Mouse (Mus musculus): ENCODE data around the gene Proca1. TPM values are rescaled to one million over a fixed set of nuclear protein-coding genes. Genes with fewer than 3 reads are reported as not detected.

The Proca1 gene
- polyA plus RNA-seq, 1 experiment: 0.14 TPM

DNA sequence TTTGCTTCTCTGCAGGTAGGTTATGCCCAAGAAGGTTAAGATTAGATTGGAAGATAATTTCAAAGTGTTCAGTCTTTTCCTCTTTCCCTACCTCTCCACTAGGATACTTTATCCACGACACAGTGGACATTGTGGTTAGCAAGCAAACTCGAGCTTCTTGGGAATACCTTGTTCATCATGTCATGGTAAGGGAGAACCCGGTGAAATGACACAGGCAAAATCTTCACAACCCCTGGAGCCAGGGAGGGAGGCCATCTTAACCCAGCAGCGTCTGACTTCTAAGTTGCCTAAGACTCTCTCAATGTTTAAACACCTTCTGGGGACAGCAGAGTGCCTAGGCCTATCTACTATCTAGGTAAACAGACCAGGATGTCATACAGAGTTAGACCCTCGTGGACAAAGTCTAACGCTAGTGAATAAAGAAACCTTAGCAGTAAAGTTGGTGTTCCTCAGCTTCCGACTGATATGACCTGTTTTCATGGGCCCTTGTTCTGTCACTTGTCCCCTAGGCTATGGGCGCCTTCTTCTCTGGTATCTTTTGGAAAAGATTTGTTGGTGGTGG, 13.7 kb upstream of the Proca1 start:
- TF ChIP-seq CEBPB (IDR thresholded peaks at IDR 0.05; ENCODE audit: insufficient read depth, poor library complexity, severe bottlenecking) (no peak), MYOG (IDR thresholded peaks at IDR 0.05; ENCODE audit: control insufficient read depth in 1 of 3, insufficient read depth in 1 of 3, insufficient read length in 2 of 3, low read depth in 2 of 3) (no peak), MAX (IDR thresholded peaks at IDR 0.05; ENCODE audit: low read depth) (no peak), POLR2A (IDR thresholded peaks at IDR 0.05; ENCODE audit: insufficient read length, low read depth) (no peak), TCF3 (IDR thresholded peaks at IDR 0.05; ENCODE audit: insufficient read length, low read depth) (no peak), MYOD1 (IDR thresholded peaks at IDR 0.05; ENCODE audit: control insufficient read depth in 1 of 3, insufficient read length in 2 of 3, low read depth in 2 of 3) (no peak), E2F4 (IDR thresholded peaks at IDR 0.05; ENCODE audit: insufficient read depth) (no peak), SRF (IDR thresholded peaks at IDR 0.05; ENCODE audit: control insufficient read depth, insufficient read length, low read depth) (no peak), USF1 (IDR thresholded peaks at IDR 0.05; ENCODE audit: low read depth) (no peak), TCF12 (IDR thresholded peaks at IDR 0.05; ENCODE audit: insufficient read depth, poor library complexity, severe bottlenecking) (no peak), REST (IDR thresholded peaks at IDR 0.05; ENCODE audit: insufficient read depth, insufficient read length) (no peak), POLR2AphosphoS2 (IDR thresholded peaks at IDR 0.05; ENCODE audit: insufficient read length, low read depth) (no peak)
- Histone ChIP-seq H3K79me2 (ENCODE audit: control insufficient read depth, insufficient read depth) (peaks cover 33% of the 10 kb centered on the region), H3K36me3 (ENCODE audit: control insufficient read depth, insufficient read depth) (peaks cover 32% of the 10 kb centered on the region), H3ac (ENCODE audit: control insufficient read depth, insufficient read length) (peak overlapping the region; percentile 14), H3K4me2 (ENCODE audit: low read depth) (peak overlapping the region; percentile 95), H3K27me3 (ENCODE audit: control insufficient read depth, insufficient read depth, insufficient read length) (no peaks in the 10 kb centered on the region), H3K4me3 (peak overlapping the region; percentile 62)

DNA sequence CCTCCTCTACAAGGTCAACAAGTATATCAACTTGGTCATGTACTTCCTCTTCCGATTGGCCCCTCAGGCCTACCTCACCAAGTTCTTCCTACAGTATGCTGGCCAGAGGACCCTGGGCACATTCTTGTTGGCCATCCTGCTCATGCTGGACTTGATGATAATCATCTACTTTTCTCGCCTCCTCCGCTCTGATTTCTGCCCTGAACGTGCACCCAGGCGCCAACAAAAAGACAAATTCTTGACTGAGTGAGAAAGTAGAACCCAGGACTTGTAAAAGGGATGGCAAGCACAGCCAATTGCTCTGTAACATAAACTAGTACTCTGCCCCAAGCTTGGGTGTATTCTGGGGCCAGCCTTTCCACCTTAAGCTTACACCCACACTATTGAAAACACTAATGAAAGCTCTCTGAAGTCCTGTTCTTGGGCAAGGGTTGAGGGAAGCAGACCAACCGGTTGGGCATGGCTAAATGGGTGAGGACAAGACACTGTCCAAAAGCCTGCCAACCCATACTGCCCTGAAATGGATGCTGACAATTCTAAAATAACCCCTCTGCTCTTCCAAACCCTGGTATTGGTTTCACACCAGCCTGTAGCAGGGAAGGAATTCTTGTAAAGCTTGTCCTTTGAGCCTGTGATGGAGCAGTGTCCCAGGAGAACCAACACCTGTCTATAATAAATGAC, 13.0 kb upstream of the Proca1 start:
- peak overlapping the region; percentile 95 for H3K4me2 ChIP-seq (ENCODE audit: low read depth)
- H3K79me2 ChIP-seq (ENCODE audit: control insufficient read depth, insufficient read depth): peaks cover 33% of the 10 kb centered on the region
- no peak overlapping the region for H3ac ChIP-seq (ENCODE audit: control insufficient read depth, insufficient read length)
- TF ChIP-seq CEBPB (IDR thresholded peaks at IDR 0.05; ENCODE audit: insufficient read depth, poor library complexity, severe bottlenecking) (no peak), POLR2AphosphoS2 (IDR thresholded peaks at IDR 0.05; ENCODE audit: insufficient read length, low read depth) (peak; percentile 40)
- H3K36me3 ChIP-seq (ENCODE audit: control insufficient read depth, insufficient read depth): peaks cover 32% of the 10 kb centered on the region
- no peaks in the 10 kb centered on the region for H3K27me3 ChIP-seq (ENCODE audit: control insufficient read depth, insufficient read depth, insufficient read length)
- no peak overlapping the region for H3K4me3 ChIP-seq

DNA sequence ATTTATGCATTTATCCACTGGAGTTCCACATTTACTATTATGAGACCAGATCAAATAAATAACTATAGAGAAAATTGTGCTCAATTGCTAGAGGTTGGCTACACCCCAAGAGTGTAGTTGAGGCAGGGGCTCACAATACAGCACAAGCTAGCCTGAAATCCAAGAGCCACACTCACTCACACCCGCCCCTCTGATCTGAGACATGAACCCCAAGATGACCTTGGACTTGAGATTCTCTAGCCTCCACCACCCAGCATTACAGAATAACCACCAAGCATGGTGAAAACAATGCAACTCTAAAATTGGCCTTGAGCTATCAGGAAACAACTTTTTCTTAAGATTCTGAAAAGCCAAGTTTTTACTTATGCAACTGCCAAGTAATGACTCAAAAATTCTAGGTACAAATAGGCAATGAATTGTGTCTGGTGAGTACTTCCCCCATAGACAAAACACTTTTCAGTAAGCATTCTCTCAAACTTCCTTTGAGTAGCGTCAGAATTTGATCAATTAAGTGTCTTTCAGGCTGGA, 11.3 kb upstream of the Proca1 start:
- peaks cover 32% of the 10 kb centered on the region for H3K36me3 ChIP-seq (ENCODE audit: control insufficient read depth, insufficient read depth)
- H3K27me3 ChIP-seq (ENCODE audit: control insufficient read depth, insufficient read depth, insufficient read length): no peaks in the 10 kb centered on the region
- H3ac ChIP-seq (ENCODE audit: control insufficient read depth, insufficient read length): no peak overlapping the region
- peak overlapping the region; percentile 91 for H3K4me3 ChIP-seq
- TF ChIP-seq POLR2AphosphoS2 (IDR thresholded peaks at IDR 0.05; ENCODE audit: insufficient read length, low read depth): peak; percentile 22
- TF ChIP-seq REST (IDR thresholded peaks at IDR 0.05; ENCODE audit: insufficient read depth, insufficient read length): no peak
- peak; percentile 11 for TF ChIP-seq POLR2A (IDR thresholded peaks at IDR 0.05; ENCODE audit: insufficient read length, low read depth)
- peak overlapping the region; percentile 95 for H3K4me2 ChIP-seq (ENCODE audit: low read depth)
- peaks cover 33% of the 10 kb centered on the region for H3K79me2 ChIP-seq (ENCODE audit: control insufficient read depth, insufficient read depth)

DNA sequence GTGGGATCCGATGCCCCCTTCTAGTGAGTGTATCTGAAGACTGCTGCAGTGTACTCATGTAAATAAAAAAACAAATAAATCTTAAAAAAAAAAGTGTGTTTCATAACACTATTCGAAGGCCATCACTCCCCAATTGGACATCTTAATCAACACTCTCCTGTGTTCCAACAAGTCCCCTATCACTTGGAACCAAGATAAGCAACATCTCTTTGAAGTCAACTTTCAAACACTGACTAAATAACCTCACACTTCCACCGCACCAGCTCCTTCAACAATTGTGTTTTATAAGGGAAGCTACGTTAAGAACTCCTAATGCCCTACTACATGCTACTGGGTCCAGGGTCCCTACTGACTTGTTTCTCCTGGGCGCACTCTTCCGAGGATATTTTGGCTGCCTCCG, 10.7 kb upstream of the Proca1 start:
- H3K36me3 ChIP-seq (ENCODE audit: control insufficient read depth, insufficient read depth): peaks cover 32% of the 10 kb centered on the region
- TF ChIP-seq POLR2A (IDR thresholded peaks at IDR 0.05; ENCODE audit: insufficient read length, low read depth) (no peak), USF1 (IDR thresholded peaks at IDR 0.05; ENCODE audit: low read depth) (no peak), MAX (IDR thresholded peaks at IDR 0.05; ENCODE audit: low read depth) (no peak), MYOG (IDR thresholded peaks at IDR 0.05; ENCODE audit: control insufficient read depth in 1 of 3, insufficient read depth in 1 of 3, insufficient read length in 2 of 3, low read depth in 2 of 3) (no peak), CEBPB (IDR thresholded peaks at IDR 0.05; ENCODE audit: insufficient read depth, poor library complexity, severe bottlenecking) (no peak), TCF12 (IDR thresholded peaks at IDR 0.05; ENCODE audit: insufficient read depth, poor library complexity, severe bottlenecking) (no peak), E2F4 (IDR thresholded peaks at IDR 0.05; ENCODE audit: insufficient read depth) (no peak), POLR2AphosphoS2 (IDR thresholded peaks at IDR 0.05; ENCODE audit: insufficient read length, low read depth) (no peak), MYOD1 (IDR thresholded peaks at IDR 0.05; ENCODE audit: control insufficient read depth in 1 of 3, insufficient read length in 2 of 3, low read depth in 2 of 3) (no peak), SRF (IDR thresholded peaks at IDR 0.05; ENCODE audit: control insufficient read depth, insufficient read length, low read depth) (no peak), TCF3 (IDR thresholded peaks at IDR 0.05; ENCODE audit: insufficient read length, low read depth) (no peak), REST (IDR thresholded peaks at IDR 0.05; ENCODE audit: insufficient read depth, insufficient read length) (no peak)
- H3K4me3 ChIP-seq: peak overlapping the region; percentile 91
- H3K79me2 ChIP-seq (ENCODE audit: control insufficient read depth, insufficient read depth): peaks cover 33% of the 10 kb centered on the region
- H3ac ChIP-seq (ENCODE audit: control insufficient read depth, insufficient read length): peak overlapping the region; percentile 67
- H3K4me2 ChIP-seq (ENCODE audit: low read depth): peak overlapping the region; percentile 95
- H3K27me3 ChIP-seq (ENCODE audit: control insufficient read depth, insufficient read depth, insufficient read length): no peaks in the 10 kb centered on the region

All from myocyte (in vitro differentiated cells).